Mouse (Mus musculus): ENCODE results near the gene Sgca. TPM values are rescaled to one million over a fixed set of nuclear protein-coding genes. Genes with fewer than 3 reads are reported as not detected.
A peak's percentile ranks its signal among the peaks of the same experiment; 100 is the strongest.

The Sgca gene
- polyA plus RNA-seq, 1 experiment from 2014 or later, result 0.17 TPM

- H3K36me3 ChIP-seq, result no peaks in the 10 kb centered on the region
- peaks cover 14% of the 10 kb centered on the region for H3K4me1 ChIP-seq
- peaks cover 99% of the 10 kb centered on the region for H3K27me3 ChIP-seq (replicated peaks)
- no peak overlapping the region for H3K9ac ChIP-seq
- WGBS (ENCODE audit: insufficient replicate concordance), result 1% methylated on average over 18 of the region's 18 CpGs
- H3K4me3 ChIP-seq, result peak overlapping the region; percentile 37
- H3K4me2 ChIP-seq, result peak overlapping the region; percentile 64
- ATAC-seq, result peak; percentile 63
- H3K9me3 ChIP-seq (replicated peaks), result no peaks in the 10 kb centered on the region
- 0 out of 2 replicates have a peak overlapping the region, but pooled peaks have one; percentile 37 for H3K27ac ChIP-seq
Observed at GRCm38 (mm10) chr11:94937335-94937781, 38.8 kb downstream of the Sgca start.

- peak overlapping the region; percentile 58; the same call in 1 of the 2 replicates for H3K27ac ChIP-seq
- H3K4me1 ChIP-seq, result peaks cover 14% of the 10 kb centered on the region
- no peaks in the 10 kb centered on the region for H3K36me3 ChIP-seq
- no peak overlapping the region; the same call in 1 of the 2 replicates for H3K9ac ChIP-seq
- ATAC-seq, result peak; percentile 57
- 0% methylated on average over 17 of the region's 17 CpGs for WGBS (ENCODE audit: insufficient replicate concordance)
- H3K9me3 ChIP-seq (replicated peaks), result no peaks in the 10 kb centered on the region
- H3K4me2 ChIP-seq, result peak overlapping the region; percentile 64
- H3K27me3 ChIP-seq (replicated peaks), result peaks cover 99% of the 10 kb centered on the region
- H3K4me3 ChIP-seq, result peak overlapping the region; percentile 37
Observed at GRCm38 (mm10) chr11:94936851-94937295, 39.3 kb downstream of the Sgca start.

GRCm38 (mm10) chr11:94936045-94936444 lies 40.1 kb downstream of the Sgca start, which contains the start of gene Col1a1:
TSS of gene Col1a1 (plus strand) at chr11:94936224.
- H3K27ac ChIP-seq, result peak within 1 kb of the TSS; percentile 58; the same call in 1 of the 2 replicates

GRCm38 (mm10) chr11:94934526-94934925 lies 41.6 kb downstream of the Sgca start:
- 28% methylated on average over 11 of the region's 11 CpGs for WGBS (ENCODE audit: insufficient replicate concordance)
- Histone ChIP-seq H3K9me3 (replicated peaks) (no peaks in the 10 kb centered on the region), H3K4me1 (peaks cover 14% of the 10 kb centered on the region), H3K4me2 (no peak overlapping the region), H3K27ac (no peak overlapping the region), H3K36me3 (no peaks in the 10 kb centered on the region), H3K9ac (no peak overlapping the region), H3K27me3 (replicated peaks) (peaks cover 96% of the 10 kb centered on the region), H3K4me3 (no peak overlapping the region)
- ATAC-seq, result no peak

More at GRCm38 (mm10) chr11:94936045-94936444, 40.1 kb downstream of the Sgca start, which contains the start of gene Col1a1:
- Histone ChIP-seq H3K4me1 (peaks cover 14% of the 10 kb centered on the region), H3K9me3 (replicated peaks) (no peaks in the 10 kb centered on the region), H3K36me3 (no peaks in the 10 kb centered on the region), H3K4me2 (peak within 1 kb of the TSS; percentile 64), H3K27me3 (replicated peaks) (peaks cover 97% of the 10 kb centered on the region), H3K9ac (peak within 1 kb of the TSS; percentile 45; the same call in 1 of the 2 replicates), H3K4me3 (peak within 1 kb of the TSS; percentile 37)
- no peak for ATAC-seq
- WGBS (ENCODE audit: insufficient replicate concordance), result 17% methylated on average over 19 of the region's 19 CpGs

- Histone ChIP-seq H3K36me3 (no peaks in the 10 kb centered on the region), H3K4me1 (peaks cover 21% of the 10 kb centered on the region), H3K27me3 (replicated peaks) (peaks cover 93% of the 10 kb centered on the region), H3K4me2 (no peak overlapping the region), H3K9ac (no peak overlapping the region), H3K9me3 (replicated peaks) (no peaks in the 10 kb centered on the region), H3K4me3 (no peak overlapping the region), H3K27ac (0 out of 2 replicates have a peak overlapping the region, but pooled peaks have one; percentile 17)
- ATAC-seq, result no peak
- 24% methylated on average over 8 of the region's 8 CpGs for WGBS (ENCODE audit: insufficient replicate concordance)
Observed at GRCm38 (mm10) chr11:94933584-94933983, 42.5 kb downstream of the Sgca start.

GRCm38 (mm10) chr11:94930151-94930550 lies 46.0 kb downstream of the Sgca start:
- ATAC-seq, result no peak
- H3K27ac ChIP-seq, result no peak overlapping the region
- H3K27me3 ChIP-seq (replicated peaks), result peaks cover 77% of the 10 kb centered on the region
- no peak overlapping the region for H3K4me2 ChIP-seq
- H3K36me3 ChIP-seq, result no peaks in the 10 kb centered on the region
- no peaks in the 10 kb centered on the region for H3K9me3 ChIP-seq (replicated peaks)
- peaks cover 13% of the 10 kb centered on the region for H3K4me1 ChIP-seq
- H3K9ac ChIP-seq, result no peak overlapping the region
- H3K4me3 ChIP-seq, result no peak overlapping the region
- 39% methylated on average over 4 of the region's 4 CpGs for WGBS (ENCODE audit: insufficient replicate concordance)

- Histone ChIP-seq H3K4me3 (no peak overlapping the region), H3K4me1 (peaks cover 13% of the 10 kb centered on the region), H3K9ac (no peak overlapping the region), H3K9me3 (replicated peaks) (no peaks in the 10 kb centered on the region), H3K27ac (peak overlapping the region; percentile 37; the same call in 1 of the 2 replicates), H3K4me2 (no peak overlapping the region), H3K36me3 (no peaks in the 10 kb centered on the region), H3K27me3 (replicated peaks) (peaks cover 72% of the 10 kb centered on the region)
- WGBS (ENCODE audit: insufficient replicate concordance), result 53% methylated on average over 9 of the region's 9 CpGs
- no peak for ATAC-seq
Observed at GRCm38 (mm10) chr11:94929599-94929998, 46.5 kb downstream of the Sgca start.

- Histone ChIP-seq H3K9ac (no peak overlapping the region), H3K27me3 (replicated peaks) (peaks cover 64% of the 10 kb centered on the region), H3K4me3 (no peak overlapping the region), H3K27ac (peak overlapping the region; percentile 49), H3K9me3 (replicated peaks) (no peaks in the 10 kb centered on the region), H3K36me3 (no peaks in the 10 kb centered on the region), H3K4me1 (peaks cover 13% of the 10 kb centered on the region), H3K4me2 (peak overlapping the region; percentile 20)
- ATAC-seq, result peak; percentile 78
- WGBS (ENCODE audit: insufficient replicate concordance), result 8% methylated on average over 13 of the region's 13 CpGs
Observed at GRCm38 (mm10) chr11:94928820-94929219, 47.3 kb downstream of the Sgca start.

- Histone ChIP-seq H3K27me3 (replicated peaks) (peaks cover 54% of the 10 kb centered on the region), H3K4me2 (no peak overlapping the region), H3K36me3 (no peaks in the 10 kb centered on the region), H3K9ac (no peak overlapping the region), H3K9me3 (replicated peaks) (no peaks in the 10 kb centered on the region), H3K4me1 (peaks cover 13% of the 10 kb centered on the region), H3K4me3 (no peak overlapping the region), H3K27ac (peak overlapping the region; percentile 49; the same call in 1 of the 2 replicates)
- 14% methylated on average over 5 of the region's 5 CpGs for WGBS (ENCODE audit: insufficient replicate concordance)
- no peak for ATAC-seq
Observed at GRCm38 (mm10) chr11:94927771-94928291, 48.3 kb downstream of the Sgca start.

GRCm38 (mm10) chr11:94926431-94926830 lies 49.7 kb downstream of the Sgca start:
- H3K9me3 ChIP-seq (replicated peaks), result no peaks in the 10 kb centered on the region
- no peak overlapping the region for H3K9ac ChIP-seq
- no peak overlapping the region for H3K27ac ChIP-seq
- H3K4me3 ChIP-seq, result no peak overlapping the region
- 61% methylated on average over 11 of the region's 11 CpGs for WGBS (ENCODE audit: insufficient replicate concordance)
- no peak for ATAC-seq
- peaks cover 13% of the 10 kb centered on the region for H3K4me1 ChIP-seq
- peaks cover 40% of the 10 kb centered on the region for H3K27me3 ChIP-seq (replicated peaks)
- H3K4me2 ChIP-seq, result no peak overlapping the region
- no peaks in the 10 kb centered on the region for H3K36me3 ChIP-seq

GRCm38 (mm10) chr11:94924977-94925376 lies 51.1 kb downstream of the Sgca start:
- no peaks in the 10 kb centered on the region for H3K9me3 ChIP-seq (replicated peaks)
- peaks cover 31% of the 10 kb centered on the region for H3K27me3 ChIP-seq (replicated peaks)
- H3K27ac ChIP-seq, result no peak overlapping the region
- ATAC-seq, result no peak
- H3K4me1 ChIP-seq, result peaks cover 13% of the 10 kb centered on the region
- no peaks in the 10 kb centered on the region for H3K36me3 ChIP-seq
- H3K4me2 ChIP-seq, result no peak overlapping the region
- 79% methylated on average over 4 of the region's 4 CpGs for WGBS (ENCODE audit: insufficient replicate concordance)
- H3K4me3 ChIP-seq, result no peak overlapping the region
- H3K9ac ChIP-seq, result no peak overlapping the region

- no peak overlapping the region for H3K4me3 ChIP-seq
- H3K4me1 ChIP-seq, result peaks cover 7% of the 10 kb centered on the region; the same call in 1 of the 2 replicates
- peaks cover 9% of the 10 kb centered on the region; the same call in 1 of the 2 replicates for H3K27me3 ChIP-seq (replicated peaks)
- H3K36me3 ChIP-seq, result no peaks in the 10 kb centered on the region
- no peak overlapping the region for H3K27ac ChIP-seq
- H3K9me3 ChIP-seq (replicated peaks), result no peaks in the 10 kb centered on the region
- ATAC-seq, result no peak
- no peak overlapping the region for H3K9ac ChIP-seq
- H3K4me2 ChIP-seq, result no peak overlapping the region
- WGBS (ENCODE audit: insufficient replicate concordance), result 48% methylated on average over 6 of the region's 6 CpGs
Observed at GRCm38 (mm10) chr11:94920996-94921401, 55.1 kb downstream of the Sgca start.

Measured in liver, embryonic 12.5 days (tissue).